Mouse (Mus musculus): ENCODE measurements around the gene D430041D05Rik. TPM values are rescaled to one million over a fixed set of nuclear protein-coding genes. Genes with fewer than 3 reads are reported as not detected.

The D430041D05Rik gene
- total RNA-seq, 1 experiment: 0.54 TPM

- TF ChIP-seq ZC3H11A (IDR thresholded peaks at IDR 0.05; ENCODE audit: borderline replicate concordance, low read depth, low read length) (no peak; the same call in 1 of the 2 replicates), MAFK (IDR thresholded peaks at IDR 0.05; ENCODE audit: insufficient read depth, low read depth, low read length) (no peak), HCFC1 (IDR thresholded peaks at IDR 0.05; ENCODE audit: borderline replicate concordance, insufficient read depth, low read length) (no peak), CHD2 (IDR thresholded peaks at IDR 0.05; ENCODE audit: low read depth, low read length) (no peak), ZNF384 (IDR thresholded peaks at IDR 0.05; ENCODE audit: low read depth, low read length) (no peak)
- DNase-seq (ENCODE audit: low read depth, low spot score): peak; percentile 11
- no peaks in the 10 kb centered on the region for H3K9me3 ChIP-seq (ENCODE audit: control insufficient read depth, insufficient read depth, low read depth, low read length)
- H3K27ac ChIP-seq (ENCODE audit: insufficient read depth, low read depth, low read length, poor library complexity, severe bottlenecking): no peak overlapping the region
- H3K4me1 ChIP-seq (ENCODE audit: control insufficient read depth in 2 of 2, insufficient read depth in 2 of 2, low read length in 2 of 2, poor library complexity in 1 of 2): peaks cover 0 to 3% of the 10 kb centered on the region in 2 experiments; a peak in 1 of 4 replicates
- H3K4me3 ChIP-seq (ENCODE audit: insufficient read depth in 1 of 2, low read depth in 1 of 2, low read length in 2 of 2, poor library complexity in 1 of 2, severe bottlenecking in 1 of 2): no peak overlapping the region
- H3K36me3 ChIP-seq (ENCODE audit: control insufficient read depth, insufficient read depth, low read length, poor library complexity, severe bottlenecking): no peaks in the 10 kb centered on the region
- H3K9ac ChIP-seq (ENCODE audit: insufficient read depth, low read depth, low read length, poor library complexity, severe bottlenecking): no peak overlapping the region
- in situ Hi-C loops (cut with MboI; ENCODE audit: low sequenced_read_pairs in 2 of 2, unreplicated experiment in 2 of 2): no loop called here
Observed at GRCm38 (mm10) chr2:104173431-104173830, 237.4 kb downstream of the D430041D05Rik start.

GRCm38 (mm10) chr2:104172695-104173348 lies 238.0 kb downstream of the D430041D05Rik start:
- no peak overlapping the region for H3K27ac ChIP-seq (ENCODE audit: insufficient read depth, low read depth, low read length, poor library complexity, severe bottlenecking)
- H3K4me1 ChIP-seq (ENCODE audit: control insufficient read depth in 2 of 2, insufficient read depth in 2 of 2, low read length in 2 of 2, poor library complexity in 1 of 2): peaks cover 0 to 3% of the 10 kb centered on the region in 2 experiments; a peak in 1 of 4 replicates
- no peak for TF ChIP-seq ZNF384 (IDR thresholded peaks at IDR 0.05; ENCODE audit: low read depth, low read length)
- TF ChIP-seq MAFK (IDR thresholded peaks at IDR 0.05; ENCODE audit: insufficient read depth, low read depth, low read length): no peak
- no peak for TF ChIP-seq HCFC1 (IDR thresholded peaks at IDR 0.05; ENCODE audit: borderline replicate concordance, insufficient read depth, low read length)
- no peak for TF ChIP-seq ZC3H11A (IDR thresholded peaks at IDR 0.05; ENCODE audit: borderline replicate concordance, low read depth, low read length)
- no peak for TF ChIP-seq CHD2 (IDR thresholded peaks at IDR 0.05; ENCODE audit: low read depth, low read length)
- no peak overlapping the region for H3K9ac ChIP-seq (ENCODE audit: insufficient read depth, low read depth, low read length, poor library complexity, severe bottlenecking)
- H3K36me3 ChIP-seq (ENCODE audit: control insufficient read depth, insufficient read depth, low read length, poor library complexity, severe bottlenecking): no peaks in the 10 kb centered on the region
- H3K4me3 ChIP-seq (ENCODE audit: insufficient read depth in 1 of 2, low read depth in 1 of 2, low read length in 2 of 2, poor library complexity in 1 of 2, severe bottlenecking in 1 of 2): no peak overlapping the region
- in situ Hi-C loops (cut with MboI; ENCODE audit: low sequenced_read_pairs in 2 of 2, unreplicated experiment in 2 of 2): no loop called here
- DNase-seq (ENCODE audit: low read depth, low spot score): no peak
- no peaks in the 10 kb centered on the region for H3K9me3 ChIP-seq (ENCODE audit: control insufficient read depth, insufficient read depth, low read depth, low read length)

GRCm38 (mm10) chr2:104168186-104168896 lies 242.5 kb downstream of the D430041D05Rik start:
- TF ChIP-seq MAFK (IDR thresholded peaks at IDR 0.05; ENCODE audit: insufficient read depth, low read depth, low read length): no peak
- TF ChIP-seq ZC3H11A (IDR thresholded peaks at IDR 0.05; ENCODE audit: borderline replicate concordance, low read depth, low read length): no peak
- TF ChIP-seq HCFC1 (IDR thresholded peaks at IDR 0.05; ENCODE audit: borderline replicate concordance, insufficient read depth, low read length): no peak
- no peak for TF ChIP-seq ZNF384 (IDR thresholded peaks at IDR 0.05; ENCODE audit: low read depth, low read length)
- no peak for TF ChIP-seq CHD2 (IDR thresholded peaks at IDR 0.05; ENCODE audit: low read depth, low read length)
- Histone ChIP-seq H3K27ac (ENCODE audit: insufficient read depth, low read depth, low read length, poor library complexity, severe bottlenecking) (no peak overlapping the region), H3K9me3 (ENCODE audit: control insufficient read depth, insufficient read depth, low read depth, low read length) (no peaks in the 10 kb centered on the region), H3K36me3 (ENCODE audit: control insufficient read depth, insufficient read depth, low read length, poor library complexity, severe bottlenecking) (no peaks in the 10 kb centered on the region), H3K9ac (ENCODE audit: insufficient read depth, low read depth, low read length, poor library complexity, severe bottlenecking) (no peak overlapping the region), H3K4me1 (ENCODE audit: control insufficient read depth in 2 of 2, insufficient read depth in 2 of 2, low read length in 2 of 2, poor library complexity in 1 of 2) (no peaks in the 10 kb centered on the region), H3K4me3 (ENCODE audit: insufficient read depth in 1 of 2, low read depth in 1 of 2, low read length in 2 of 2, poor library complexity in 1 of 2, severe bottlenecking in 1 of 2) (no peak overlapping the region)
- in situ Hi-C loops (cut with MboI; ENCODE audit: low sequenced_read_pairs in 2 of 2, unreplicated experiment in 2 of 2): no loop called here
- no peak for DNase-seq (ENCODE audit: low read depth, low spot score)

GRCm38 (mm10) chr2:104167765-104168164 lies 243.0 kb downstream of the D430041D05Rik start:
- Histone ChIP-seq H3K36me3 (ENCODE audit: control insufficient read depth, insufficient read depth, low read length, poor library complexity, severe bottlenecking) (no peaks in the 10 kb centered on the region), H3K27ac (ENCODE audit: insufficient read depth, low read depth, low read length, poor library complexity, severe bottlenecking) (no peak overlapping the region), H3K4me3 (ENCODE audit: insufficient read depth in 1 of 2, low read depth in 1 of 2, low read length in 2 of 2, poor library complexity in 1 of 2, severe bottlenecking in 1 of 2) (no peak overlapping the region), H3K4me1 (ENCODE audit: control insufficient read depth in 2 of 2, insufficient read depth in 2 of 2, low read length in 2 of 2, poor library complexity in 1 of 2) (no peaks in the 10 kb centered on the region), H3K9me3 (ENCODE audit: control insufficient read depth, insufficient read depth, low read depth, low read length) (no peaks in the 10 kb centered on the region), H3K9ac (ENCODE audit: insufficient read depth, low read depth, low read length, poor library complexity, severe bottlenecking) (no peak overlapping the region)
- in situ Hi-C loops (cut with MboI; ENCODE audit: low sequenced_read_pairs in 2 of 2, unreplicated experiment in 2 of 2): no loop called here
- TF ChIP-seq MAFK (IDR thresholded peaks at IDR 0.05; ENCODE audit: insufficient read depth, low read depth, low read length) (no peak), CHD2 (IDR thresholded peaks at IDR 0.05; ENCODE audit: low read depth, low read length) (no peak), ZC3H11A (IDR thresholded peaks at IDR 0.05; ENCODE audit: borderline replicate concordance, low read depth, low read length) (no peak), ZNF384 (IDR thresholded peaks at IDR 0.05; ENCODE audit: low read depth, low read length) (no peak), HCFC1 (IDR thresholded peaks at IDR 0.05; ENCODE audit: borderline replicate concordance, insufficient read depth, low read length) (no peak)
- no peak for DNase-seq (ENCODE audit: low read depth, low spot score)

All from ES-E14 (cell line).